ENCODE assay signal across 23 mouse cellular contexts in genomic region chr17:64581133-64581532, GRCm38 (mm10).
"Had no signal": no experiment of that assay in that cellular context is flagged by ENCODE, and none has a peak within 500 bp of the region (broad histone marks: within the 10 kb centered on the region; RNA-seq: fewer than 3 reads in every experiment).

No protein-coding gene starts in this region.

- H3K9ac ChIP-seq: limb, embryonic 12.5 days; limb, embryonic 15.5 days; liver, embryonic 14.5 days; liver, postnatal 0 days; lung, embryonic 14.5 days; midbrain, embryonic 12.5 days; neural tube, embryonic 13.5 days; stomach, embryonic 15.5 days had no signal

- H3K27me3 ChIP-seq: limb, embryonic 12.5 days; limb, embryonic 15.5 days; midbrain, embryonic 12.5 days; neural tube, embryonic 13.5 days; stomach, embryonic 15.5 days had no signal

- H3K9me3 ChIP-seq: limb, embryonic 12.5 days; limb, embryonic 15.5 days; midbrain, embryonic 12.5 days; neural tube, embryonic 13.5 days; stomach, embryonic 15.5 days had no signal

- H3K4me2 ChIP-seq: limb, embryonic 12.5 days; limb, embryonic 15.5 days; liver, embryonic 11.5 days; lung, embryonic 14.5 days; midbrain, embryonic 12.5 days; neural tube, embryonic 13.5 days; stomach, embryonic 15.5 days had no signal

- H3K4me3 ChIP-seq: left cerebral cortex, adult 2 months; limb, embryonic 12.5 days; limb, embryonic 15.5 days; midbrain, embryonic 12.5 days; myocyte; neural tube, embryonic 13.5 days; stomach, embryonic 15.5 days had no signal

- H3K4me1 ChIP-seq: limb, embryonic 12.5 days; limb, embryonic 15.5 days; midbrain, embryonic 12.5 days; neural tube, embryonic 13.5 days had no signal

- H3K36me3 ChIP-seq: limb, embryonic 12.5 days; limb, embryonic 15.5 days; midbrain, embryonic 12.5 days; neural tube, embryonic 13.5 days; stomach, embryonic 15.5 days had no signal

- H3K27ac ChIP-seq: kidney, postnatal 0 days; left cerebral cortex, adult 2 months; limb, embryonic 12.5 days; limb, embryonic 15.5 days; liver, embryonic 14.5 days; macrophage; midbrain, embryonic 12.5 days; neural tube, embryonic 13.5 days; stomach, embryonic 15.5 days had no signal

- ATAC-seq: liver, postnatal 0 days; lung, postnatal 0 days; midbrain, embryonic 16.5 days had no signal

- DNase-seq: kidney, postnatal 25 days; layer of hippocampus, postnatal 36 days; liver, postnatal 0 days; lung, embryonic 14.5 days; retina, postnatal 1 day; right cerebral cortex, postnatal 25 days; spleen, adult 18-20 months; thymus, adult 2 months; thymus, postnatal 14 days; thymus, postnatal 4 days had no signal
